Mouse (Mus musculus) heart, postnatal 0 days (tissue): ENCODE measurements around the gene Nipa1.

Source experiments
- CTCF ChIP-seq: IDR thresholded peaks from 2 replicates; pipeline ENCODE4 v1.5.1; 2016; ENCODE audit warnings: antibody characterized with exemption, control low read depth, low read depth
- EP300 ChIP-seq: IDR thresholded peaks from 2 replicates; pipeline ENCODE4 v1.6.1; 2016; ENCODE audit warnings: antibody characterized with exemption, low read depth

DNA sequence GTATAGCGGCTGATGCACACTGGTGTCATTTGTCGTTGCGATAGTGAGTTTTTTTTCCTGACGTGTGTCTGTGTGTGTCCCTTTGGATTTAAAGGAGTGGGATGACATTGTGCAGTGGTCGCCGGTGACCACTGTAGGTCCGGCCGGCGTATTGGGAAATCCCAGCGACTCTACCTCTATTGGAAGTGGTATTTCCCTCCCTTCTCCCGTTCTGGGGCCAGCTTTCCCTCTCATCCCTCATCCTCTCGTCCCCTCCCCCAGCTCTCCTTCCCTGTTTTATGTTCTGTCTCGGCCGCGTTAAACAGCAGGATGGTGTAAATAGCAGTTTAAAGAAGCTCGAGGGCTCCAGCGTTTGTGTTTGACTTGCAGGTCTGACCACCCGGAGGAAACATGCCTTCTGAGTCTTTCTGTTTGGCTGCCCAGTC, 30.7 kb upstream of the Nipa1 start:
- TF ChIP-seq CTCF (no peak), EP300 (no peak)
